ENCODE assay signal across 8 mouse cellular contexts in genomic region chr19:6277661-6278438, GRCm38 (mm10). TPM values are rescaled to one million over a fixed set of nuclear protein-coding genes. Genes with fewer than 3 reads are reported as not detected.
DNase-seq lines count a peak whose midpoint lies in the region; ATAC-seq and TF ChIP-seq lines count a peak whose summit lies in the region.

No protein-coding gene starts in this region.

- peak; percentile 78 to 83 for DNase-seq in adrenal gland, postnatal 36 days
- DNase-seq in hindbrain, embryonic 11.5 days (ENCODE audit: low spot score): peak; percentile 26
- DNase-seq in liver, adult 2 months (ENCODE audit: extremely low read depth, low read depth, low spot score): peak; percentile 80
- DNase-seq in monocyte, adult 2 months (ENCODE audit: low read depth in 1 of 2, low spot score in 2 of 2): peak; percentile 64 to 75
- DNase-seq in urinary bladder, postnatal 10 days (ENCODE audit: low spot score): peak; percentile 28
- no peak for DNase-seq in left cerebral cortex, postnatal 36 days (ENCODE audit: low spot score in 2 of 2)

- TF ChIP-seq CTCF in E14TG2a.4 (conservative IDR thresholded peaks at IDR 0.05; ENCODE audit: low read length): no peak
- no peak for TF ChIP-seq CTCF in liver, adult 2 months (IDR thresholded peaks at IDR 0.05; ENCODE audit: low read depth, low read length)

- H3K4me3 ChIP-seq in E14TG2a.4 (replicated peaks; ENCODE audit: low read length): peak overlapping the region; percentile 98
- peak overlapping the region; percentile 87 for H3K4me3 ChIP-seq in forebrain, embryonic 12.5 days (replicated peaks)
- H3K4me3 ChIP-seq in hindbrain, embryonic 11.5 days (ENCODE audit: low read depth, low read length): peak overlapping the region; percentile 90
- peak overlapping the region; percentile 94 for H3K4me3 ChIP-seq in liver, adult 2 months (ENCODE audit: insufficient read depth, low read depth, low read length)

- no peak for TF ChIP-seq POLR2A in liver, adult 2 months (IDR thresholded peaks at IDR 0.05; ENCODE audit: extremely low read depth, insufficient read depth, low read length)

- H3K4me1 ChIP-seq in E14TG2a.4 (replicated peaks; ENCODE audit: low read depth, low read length): peaks cover 90% of the 10 kb centered on the region
- peaks cover 38% of the 10 kb centered on the region for H3K4me1 ChIP-seq in forebrain, embryonic 12.5 days
- peaks cover 11% of the 10 kb centered on the region for H3K4me1 ChIP-seq in hindbrain, embryonic 11.5 days (replicated peaks; ENCODE audit: control insufficient read depth, insufficient read depth, low read length)
- H3K4me1 ChIP-seq in liver, adult 2 months (ENCODE audit: control insufficient read depth, insufficient read depth, low read length): peaks cover 23% of the 10 kb centered on the region

- ATAC-seq in forebrain, embryonic 12.5 days (ENCODE audit: low FRiP score): no peak
- ATAC-seq in hindbrain, embryonic 11.5 days (ENCODE audit: low FRiP score): no peak

- intact Hi-C loops in left cerebral cortex, postnatal 36 days (cut with DNase I): loop anchor here (2.0 kb wide), 1 partner anchor 27 kb away; no protein-coding TSS in a partner anchor

- WGBS in forebrain, embryonic 12.5 days: 9% methylated on average over 10 of the region's 10 CpGs
- WGBS in hindbrain, embryonic 11.5 days: 7% methylated on average over 10 of the region's 10 CpGs
- WGBS in liver, adult 2 months: 5% methylated on average over 10 of the region's 10 CpGs

- peaks cover 26% of the 10 kb centered on the region for H3K79me2 ChIP-seq in liver, adult 2 months (ENCODE audit: control insufficient read depth, insufficient read depth, low read length)

- no peaks in the 10 kb centered on the region for H3K9me3 ChIP-seq in E14TG2a.4 (ENCODE audit: low read length)
- no peaks in the 10 kb centered on the region for H3K9me3 ChIP-seq in forebrain, embryonic 12.5 days
- H3K9me3 ChIP-seq in hindbrain, embryonic 11.5 days (ENCODE audit: control insufficient read depth, low read length): no peaks in the 10 kb centered on the region

- peak overlapping the region; percentile 84 for H3K4me2 ChIP-seq in forebrain, embryonic 12.5 days
- peak overlapping the region; percentile 88 for H3K4me2 ChIP-seq in hindbrain, embryonic 11.5 days (replicated peaks; ENCODE audit: low read depth, low read length)

- peak overlapping the region; percentile 88 for H3K9ac ChIP-seq in forebrain, embryonic 12.5 days
- H3K9ac ChIP-seq in hindbrain, embryonic 11.5 days (ENCODE audit: low read depth, low read length): peak overlapping the region; percentile 77
- peak overlapping the region; percentile 96 for H3K9ac ChIP-seq in liver, adult 2 months (ENCODE audit: low read depth, low read length)

- no peak overlapping the region for H3K27ac ChIP-seq in forebrain, embryonic 12.5 days
- H3K27ac ChIP-seq in hindbrain, embryonic 11.5 days (ENCODE audit: low read depth, low read length): no peak overlapping the region
- H3K27ac ChIP-seq in liver, adult 2 months (replicated peaks; ENCODE audit: insufficient read depth, low read depth, low read length): peak overlapping the region; percentile 68

- H3K36me3 ChIP-seq in E14TG2a.4 (ENCODE audit: insufficient read depth, low read length): peaks cover 60% of the 10 kb centered on the region
- peaks cover 34% of the 10 kb centered on the region for H3K36me3 ChIP-seq in forebrain, embryonic 12.5 days (replicated peaks)
- peaks cover 9% of the 10 kb centered on the region for H3K36me3 ChIP-seq in hindbrain, embryonic 11.5 days (ENCODE audit: control insufficient read depth, insufficient read depth, low read length)
- H3K36me3 ChIP-seq in liver, adult 2 months (ENCODE audit: control insufficient read depth, insufficient read depth, low read length): peaks cover 7% of the 10 kb centered on the region

- H3K27me3 ChIP-seq in E14TG2a.4 (ENCODE audit: insufficient read depth, low read length): no peaks in the 10 kb centered on the region
- no peaks in the 10 kb centered on the region for H3K27me3 ChIP-seq in forebrain, embryonic 12.5 days
- no peaks in the 10 kb centered on the region for H3K27me3 ChIP-seq in hindbrain, embryonic 11.5 days (ENCODE audit: control insufficient read depth, insufficient read depth, low read length)
- no peaks in the 10 kb centered on the region for H3K27me3 ChIP-seq in liver, adult 2 months (ENCODE audit: control insufficient read depth, insufficient read depth, low read length)

RNA-seq across cellular contexts. Expression of gene Ehd1, which starts 1.3 kb away (rescaled TPM):
- 100 to 1,000 TPM; 119 to 188 TPM for total RNA-seq in adrenal gland, postnatal 36 days (2021)
- polyA plus RNA-seq in forebrain, embryonic 12.5 days (2016; fragmentation: Nextera tagmentation; extraction: Ambion mirVana): 86.6 and 89.0 TPM in 2 replicates
- polyA plus RNA-seq in hindbrain, embryonic 11.5 days (2014; fragmentation: Nextera tagmentation; extraction: Ambion mirVana): 62.6 and 67.4 TPM in 2 replicates
- total RNA-seq in liver, adult 2 months (2014; rRNA removed): 25.3 and 29.7 TPM in 2 replicates
- polyA plus RNA-seq in liver, adult 2 months (2012; rRNA removed): 140 and 154 TPM in 2 replicates
- 10 to 100 TPM; 38.2 to 42.2 TPM for total RNA-seq in left cerebral cortex, postnatal 36 days (2021)

RNA-seq across cellular contexts. Expression of gene Cdc42bpg, which starts 28.4 kb away (rescaled TPM):
- total RNA-seq in adrenal gland, postnatal 36 days (2021): 10 to 100 TPM; 22.6 to 23.5 TPM
- polyA plus RNA-seq in forebrain, embryonic 12.5 days (2016; fragmentation: Nextera tagmentation; extraction: Ambion mirVana): 0.36 and 0.38 TPM in 2 replicates
- 0.50 and 0.82 TPM in 2 replicates for polyA plus RNA-seq in hindbrain, embryonic 11.5 days (2014; fragmentation: Nextera tagmentation; extraction: Ambion mirVana)
- 3.1 and 4.6 TPM in 2 replicates for total RNA-seq in liver, adult 2 months (2014; rRNA removed)
- polyA plus RNA-seq in liver, adult 2 months (2012; rRNA removed): 6.7 and 7.3 TPM in 2 replicates
- 1 to 10 TPM; 3.3 to 3.4 TPM for total RNA-seq in left cerebral cortex, postnatal 36 days (2021)

RNA-seq across cellular contexts. Expression of gene Atg2a, which starts 36.4 kb away (rescaled TPM):
- total RNA-seq in adrenal gland, postnatal 36 days (2021): 10 to 100 TPM; 30.7 to 33.3 TPM
- polyA plus RNA-seq in forebrain, embryonic 12.5 days (2016; fragmentation: Nextera tagmentation; extraction: Ambion mirVana): 12.0 and 14.2 TPM in 2 replicates
- 7.0 and 8.1 TPM in 2 replicates for polyA plus RNA-seq in hindbrain, embryonic 11.5 days (2014; fragmentation: Nextera tagmentation; extraction: Ambion mirVana)
- 9.1 and 16.0 TPM in 2 replicates for total RNA-seq in liver, adult 2 months (2014; rRNA removed)
- 26.8 and 32.3 TPM in 2 replicates for polyA plus RNA-seq in liver, adult 2 months (2012; rRNA removed)
- total RNA-seq in left cerebral cortex, postnatal 36 days (2021): 10 to 100 TPM; 32.3 to 39.4 TPM

RNA-seq across cellular contexts. Expression of gene Ppp2r5b, which starts 42.2 kb away (rescaled TPM):
- total RNA-seq in adrenal gland, postnatal 36 days (2021): 100 to 1,000 TPM in 1 of 2 experiments, 10 to 100 TPM in 1; 83.5 to 129 TPM
- 51.8 and 52.4 TPM in 2 replicates for polyA plus RNA-seq in forebrain, embryonic 12.5 days (2016; fragmentation: Nextera tagmentation; extraction: Ambion mirVana)
- polyA plus RNA-seq in hindbrain, embryonic 11.5 days (2014; fragmentation: Nextera tagmentation; extraction: Ambion mirVana): 42.1 and 46.8 TPM in 2 replicates
- total RNA-seq in liver, adult 2 months (2014; rRNA removed): 3.2 and 3.3 TPM in 2 replicates
- polyA plus RNA-seq in liver, adult 2 months (2012; rRNA removed): 12.5 and 14.5 TPM in 2 replicates
- 100 to 1,000 TPM; 160 to 173 TPM for total RNA-seq in left cerebral cortex, postnatal 36 days (2021)

RNA-seq across cellular contexts. Expression of gene Gpha2, which starts 51.7 kb away (rescaled TPM):
- total RNA-seq in adrenal gland, postnatal 36 days (2021): 10 to 100 TPM; 25.5 to 27.9 TPM
- 0.70 and 0.91 TPM in 2 replicates for polyA plus RNA-seq in forebrain, embryonic 12.5 days (2016; fragmentation: Nextera tagmentation; extraction: Ambion mirVana)
- polyA plus RNA-seq in hindbrain, embryonic 11.5 days (2014; fragmentation: Nextera tagmentation; extraction: Ambion mirVana): 0.71 and 0.98 TPM in 2 replicates
- 0.27 and 0.28 TPM in 2 replicates for total RNA-seq in liver, adult 2 months (2014; rRNA removed)
- not detected in 2 replicates for polyA plus RNA-seq in liver, adult 2 months (2012; rRNA removed)
- total RNA-seq in left cerebral cortex, postnatal 36 days (2021): not detected

Comparison
In these comparisons a context has a peak if more than half of its experiments do, and no peak if none do; other contexts are left out.
1. DNase-seq: peak in adrenal gland, postnatal 36 days (2 of 2), hindbrain, embryonic 11.5 days (single experiment), liver, adult 2 months (single experiment), monocyte, adult 2 months (2 of 2) and urinary bladder, postnatal 10 days (single experiment); none in left cerebral cortex, postnatal 36 days (0 of 2).
2. Peak in every context shown above with its lines, with median percentiles within 50 percentile points of each other: H3K4me3 ChIP-seq and H3K9ac ChIP-seq.